Mouse (Mus musculus): Measurements from ENCODE around the gene Ccdc63.
"Not testable (repeated sequence)": the region's sequence is repeated elsewhere in the genome, so short reads cannot be mapped to it uniquely, and the experiment has no call there.

Gene Ccdc63

GRCm38 (mm10) chr5:122140723-122141122 is at the start of gene Ccdc63:
Gene Ccdc63, minus strand, starts transcription at chr5:122140823.
- DNase-seq (ENCODE audit: low spot score), result no peak

GRCm38 (mm10) chr5:122189115-122189514 is 48.5 kb upstream of the Ccdc63 start:
- no peak for DNase-seq (ENCODE audit: low spot score)

GRCm38 (mm10) chr5:122184858-122185257 is 44.2 kb upstream of the Ccdc63 start:
- not testable (repeated sequence) for DNase-seq (ENCODE audit: low spot score)

- no peak for DNase-seq (ENCODE audit: low spot score)
These were observed 43.7 kb upstream of the Ccdc63 start for GRCm38 (mm10) chr5:122184283-122184806.

GRCm38 (mm10) chr5:122179665-122180064 is 39.0 kb upstream of the Ccdc63 start:
- no peak for DNase-seq (ENCODE audit: low spot score)

- DNase-seq (ENCODE audit: low spot score), result no peak
These were observed 35.8 kb upstream of the Ccdc63 start for GRCm38 (mm10) chr5:122176398-122176797.

- DNase-seq (ENCODE audit: low spot score), result no peak
These were observed 35.3 kb upstream of the Ccdc63 start for GRCm38 (mm10) chr5:122175961-122176360.

- no peak for DNase-seq (ENCODE audit: low spot score)
These were observed 34.8 kb upstream of the Ccdc63 start for GRCm38 (mm10) chr5:122175402-122175801.

GRCm38 (mm10) chr5:122171058-122171457 is 30.4 kb upstream of the Ccdc63 start:
- DNase-seq (ENCODE audit: low spot score), result no peak

GRCm38 (mm10) chr5:122168344-122169069 is 27.9 kb upstream of the Ccdc63 start:
- DNase-seq (ENCODE audit: low spot score), result no peak

- no peak for DNase-seq (ENCODE audit: low spot score)
These were observed 26.1 kb upstream of the Ccdc63 start for GRCm38 (mm10) chr5:122166636-122167161.

GRCm38 (mm10) chr5:122165233-122165915 is 24.8 kb upstream of the Ccdc63 start:
- peak; percentile 66 for DNase-seq (ENCODE audit: low spot score)

GRCm38 (mm10) chr5:122164011-122164410 is 23.4 kb upstream of the Ccdc63 start:
- DNase-seq (ENCODE audit: low spot score), result no peak

- DNase-seq (ENCODE audit: low spot score), result no peak
These were observed 22.6 kb upstream of the Ccdc63 start for GRCm38 (mm10) chr5:122163194-122163593.

- DNase-seq (ENCODE audit: low spot score), result peak; percentile 59
These were observed 18.2 kb upstream of the Ccdc63 start for GRCm38 (mm10) chr5:122158557-122159515.

GRCm38 (mm10) chr5:122157827-122158381 is 17.3 kb upstream of the Ccdc63 start, which contains the start of gene Ppp1cc:
Gene Ppp1cc, plus strand, starts transcription at chr5:122158278.
- DNase-seq (ENCODE audit: low spot score), result peak; percentile 95

- DNase-seq (ENCODE audit: low spot score), result no peak
These were observed 15.9 kb upstream of the Ccdc63 start for GRCm38 (mm10) chr5:122156486-122156885.

- no peak for DNase-seq (ENCODE audit: low spot score)
These were observed 15.0 kb upstream of the Ccdc63 start for GRCm38 (mm10) chr5:122155613-122156012.

GRCm38 (mm10) chr5:122154782-122155181 is 14.2 kb upstream of the Ccdc63 start:
- DNase-seq (ENCODE audit: low spot score), result no peak

GRCm38 (mm10) chr5:122154006-122154405 is 13.4 kb upstream of the Ccdc63 start:
- DNase-seq (ENCODE audit: low spot score), result no peak

- not testable (repeated sequence) for DNase-seq (ENCODE audit: low spot score)
These were observed 11.9 kb upstream of the Ccdc63 start for GRCm38 (mm10) chr5:122152508-122152907.
